Mouse (Mus musculus): ENCODE data around the gene Apoa1.

- no peak; a peak in 1 of 4 replicates for TF ChIP-seq POLR2A (IDR thresholded peaks at IDR 0.05; ENCODE audit: control insufficient read depth in 1 of 2, insufficient read depth in 1 of 2, low read depth in 1 of 2, low read length in 2 of 2, poor library complexity in 1 of 2)
- TF ChIP-seq CTCF (IDR thresholded peaks at IDR 0.05 in 2 of 3, conservative IDR thresholded peaks at IDR 0.05 in 1 of 3; ENCODE audit: control insufficient read depth in 1 of 3, insufficient read depth in 1 of 3, low read depth in 2 of 3, low read length in 3 of 3, poor library complexity in 1 of 3, severe bottlenecking in 1 of 3), result no peak
- peak; percentile 56; the same call in 1 of the 2 replicates for TF ChIP-seq ZNF384 (IDR thresholded peaks at IDR 0.05; ENCODE audit: low read depth, low read length)
Observed at GRCm38 (mm10) chr9:46272070-46272469, 43.7 kb downstream of the Apoa1 start.
